Mouse (Mus musculus) myocyte (in vitro differentiated cells): ENCODE results near the gene Rhoc.

ENCODE experiments used
- CEBPB ChIP-seq: IDR thresholded peaks from 2 replicates; pipeline ENCODE4 v1.6.1; 2011; ENCODE audit warnings: mild to moderate bottlenecking, moderate library complexity; ENCODE audit not compliant: poor library complexity, insufficient read depth, severe bottlenecking
- E2F4 ChIP-seq: IDR thresholded peaks from one replicate; pipeline ENCODE4 v1.6.1; 2011; ENCODE audit warnings: mild to moderate bottlenecking, control low read depth, moderate library complexity; ENCODE audit not compliant: insufficient read depth
- MAX ChIP-seq: IDR thresholded peaks from one replicate; pipeline ENCODE4 v1.6.1; 2011; ENCODE audit warnings: low read depth, mild to moderate bottlenecking, control low read depth
- MYOD1 ChIP-seq, 3 experiments: IDR thresholded peaks; one replicate each; pipeline ENCODE4 v1.6.1; 2011; ENCODE audit warnings: control low read depth in 2 of 3, low read depth in 2 of 3, mild to moderate bottlenecking in 2 of 3, moderate library complexity in 1 of 3; ENCODE audit not compliant: insufficient read length in 2 of 3, control insufficient read depth in 1 of 3
- MYOG ChIP-seq, 3 experiments: IDR thresholded peaks; one replicate each; pipeline ENCODE4 v1.6.1; 2011; ENCODE audit warnings: control low read depth in 2 of 3, low read depth in 2 of 3, mild to moderate bottlenecking in 2 of 3; ENCODE audit not compliant: insufficient read length in 2 of 3, control insufficient read depth in 1 of 3, insufficient read depth in 1 of 3
- POLR2A ChIP-seq: IDR thresholded peaks from one replicate; pipeline ENCODE4 v1.6.1; 2011; ENCODE audit warnings: low read depth, mild to moderate bottlenecking, control low read depth, moderate library complexity; ENCODE audit not compliant: insufficient read length
- POLR2AphosphoS2 ChIP-seq: IDR thresholded peaks from one replicate; pipeline ENCODE4 v1.6.1; 2011; ENCODE audit warnings: low read depth, control low read depth; ENCODE audit not compliant: insufficient read length
- REST ChIP-seq: IDR thresholded peaks from one replicate; pipeline ENCODE4 v1.6.1; 2011; ENCODE audit warnings: mild to moderate bottlenecking, control low read depth, moderate library complexity; ENCODE audit not compliant: insufficient read depth, insufficient read length
- SRF ChIP-seq: IDR thresholded peaks from one replicate; pipeline ENCODE4 v1.6.1; 2011; ENCODE audit warnings: low read depth; ENCODE audit not compliant: control insufficient read depth, insufficient read length
- TCF12 ChIP-seq: IDR thresholded peaks from one replicate; pipeline ENCODE4 v1.6.1; 2011; ENCODE audit warnings: mild to moderate bottlenecking, control low read depth; ENCODE audit not compliant: poor library complexity, insufficient read depth, severe bottlenecking
- TCF3 ChIP-seq: IDR thresholded peaks from one replicate; pipeline ENCODE4 v1.6.1; 2011; ENCODE audit warnings: low read depth, control low read depth; ENCODE audit not compliant: insufficient read length
- USF1 ChIP-seq: IDR thresholded peaks from one replicate; pipeline ENCODE4 v1.6.1; 2011; ENCODE audit warnings: low read depth, mild to moderate bottlenecking, control low read depth, moderate library complexity

- TF ChIP-seq MAX (no peak), POLR2AphosphoS2 (no peak), MYOD1 (IDR thresholded peaks at IDR 0.05; ENCODE audit: control insufficient read depth in 1 of 3, insufficient read length in 2 of 3, low read depth in 2 of 3) (no peak), TCF3 (no peak), POLR2A (no peak), SRF (no peak), TCF12 (no peak), CEBPB (no peak), USF1 (no peak), E2F4 (no peak), MYOG (IDR thresholded peaks at IDR 0.05; ENCODE audit: control insufficient read depth in 1 of 3, insufficient read depth in 1 of 3, insufficient read length in 2 of 3, low read depth in 2 of 3) (no peak), REST (no peak)
Measured at GRCm38 (mm10) chr3:104743864-104744263, 44.3 kb upstream of the Rhoc start.
